Mouse (Mus musculus) urinary bladder, postnatal 4 days (tissue): ENCODE measurements around the gene Nr1d1.

ENCODE experiments used
- DNase-seq, 2 experiments: peaks; one replicate each; pipeline ENCODE4 v3.0.0; 2021 to 2022; ENCODE audit warnings: low spot score in 2 of 2

Nr1d1 gene

DNA sequence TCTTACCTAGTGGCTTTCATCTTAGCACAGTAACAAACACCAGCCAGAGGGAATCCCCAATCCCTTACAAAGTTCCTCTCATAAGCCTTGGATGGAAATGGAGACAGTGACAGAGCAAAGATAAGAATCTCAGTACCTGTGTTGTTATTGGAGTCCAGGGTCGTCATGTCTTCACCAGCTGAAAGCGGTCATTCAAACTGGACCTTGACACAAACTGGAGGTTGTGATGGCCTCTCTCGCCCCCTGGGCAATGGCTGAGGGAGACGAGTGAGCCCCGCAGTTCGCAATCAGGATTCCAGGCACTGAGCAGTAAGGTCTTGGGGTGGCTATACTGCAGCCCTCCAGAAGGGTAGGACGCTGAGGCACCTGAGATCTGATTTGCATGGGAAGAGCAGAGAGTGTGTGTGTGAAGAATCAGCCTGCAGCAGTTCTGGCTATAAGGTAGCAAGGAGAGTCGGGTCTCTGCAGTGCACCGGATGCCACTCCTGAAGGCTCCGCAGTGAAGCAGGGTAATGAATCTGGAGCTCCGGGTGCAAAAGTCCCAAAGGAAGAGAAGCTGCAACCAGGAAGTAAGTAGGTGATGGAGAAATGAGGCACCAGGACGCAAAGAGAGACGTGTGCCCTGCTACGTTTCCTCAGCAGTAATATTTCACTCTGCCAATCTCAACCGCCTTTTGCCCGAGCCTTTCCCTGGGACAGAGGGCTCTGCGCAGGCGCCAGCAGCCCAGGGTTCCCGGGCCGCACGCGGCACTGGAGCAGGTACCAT is at the start of gene Nr1d1:
Gene Nr1d1, minus strand, starts transcription at position 752 of the 766 bp plus-strand sequence.
- no peak for DNase-seq

DNA sequence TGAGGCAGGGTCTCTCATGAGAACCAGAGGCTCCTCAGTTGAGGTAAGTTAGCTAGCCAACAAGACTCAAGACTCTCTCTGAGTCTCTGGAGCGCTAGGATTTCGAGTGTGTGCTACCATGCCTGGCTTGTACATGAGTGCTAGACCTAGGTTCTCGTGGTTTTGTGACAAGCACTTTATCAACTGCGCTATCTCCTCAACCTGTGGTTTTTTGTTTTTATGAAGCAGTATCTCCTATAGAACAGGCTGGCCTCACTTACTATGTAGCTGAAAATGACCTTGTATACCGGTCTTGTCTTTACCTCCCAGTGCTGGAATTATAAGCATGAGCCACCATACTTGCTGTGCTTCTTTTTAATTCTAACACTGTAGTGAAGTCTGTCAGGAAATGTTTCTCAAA is 45.8 kb upstream of the Nr1d1 start:
- DNase-seq, result no peak

DNA sequence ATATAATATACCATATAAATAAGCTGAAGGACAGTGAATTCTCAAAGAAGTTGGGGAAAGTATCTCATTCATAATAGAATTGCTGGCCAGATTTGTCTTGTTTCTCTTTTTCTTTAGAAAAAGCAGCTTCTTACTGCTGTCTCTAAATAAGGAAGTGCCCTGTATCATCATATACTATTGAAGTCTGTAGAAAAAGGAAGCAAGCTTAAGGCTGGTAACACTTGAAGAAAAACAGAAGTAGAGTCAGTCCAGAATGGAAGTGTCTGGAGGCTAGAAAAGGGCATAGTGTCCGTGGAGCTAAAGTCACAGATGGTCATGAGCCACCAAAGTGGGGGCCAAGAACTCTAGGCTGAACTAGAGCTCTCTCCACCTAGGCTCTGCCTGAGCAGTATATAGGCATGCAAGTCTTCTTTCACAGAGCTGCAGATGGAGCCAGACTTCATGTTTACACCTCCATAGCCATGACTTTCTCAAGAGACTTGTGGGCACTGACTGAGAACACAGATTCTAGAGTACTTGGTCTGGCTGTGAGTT is 41.6 kb upstream of the Nr1d1 start:
- DNase-seq, result no peak

GRCm38 (mm10) chr11:98810686-98811085 is 35.6 kb upstream of the Nr1d1 start:
- no peak for DNase-seq

DNA sequence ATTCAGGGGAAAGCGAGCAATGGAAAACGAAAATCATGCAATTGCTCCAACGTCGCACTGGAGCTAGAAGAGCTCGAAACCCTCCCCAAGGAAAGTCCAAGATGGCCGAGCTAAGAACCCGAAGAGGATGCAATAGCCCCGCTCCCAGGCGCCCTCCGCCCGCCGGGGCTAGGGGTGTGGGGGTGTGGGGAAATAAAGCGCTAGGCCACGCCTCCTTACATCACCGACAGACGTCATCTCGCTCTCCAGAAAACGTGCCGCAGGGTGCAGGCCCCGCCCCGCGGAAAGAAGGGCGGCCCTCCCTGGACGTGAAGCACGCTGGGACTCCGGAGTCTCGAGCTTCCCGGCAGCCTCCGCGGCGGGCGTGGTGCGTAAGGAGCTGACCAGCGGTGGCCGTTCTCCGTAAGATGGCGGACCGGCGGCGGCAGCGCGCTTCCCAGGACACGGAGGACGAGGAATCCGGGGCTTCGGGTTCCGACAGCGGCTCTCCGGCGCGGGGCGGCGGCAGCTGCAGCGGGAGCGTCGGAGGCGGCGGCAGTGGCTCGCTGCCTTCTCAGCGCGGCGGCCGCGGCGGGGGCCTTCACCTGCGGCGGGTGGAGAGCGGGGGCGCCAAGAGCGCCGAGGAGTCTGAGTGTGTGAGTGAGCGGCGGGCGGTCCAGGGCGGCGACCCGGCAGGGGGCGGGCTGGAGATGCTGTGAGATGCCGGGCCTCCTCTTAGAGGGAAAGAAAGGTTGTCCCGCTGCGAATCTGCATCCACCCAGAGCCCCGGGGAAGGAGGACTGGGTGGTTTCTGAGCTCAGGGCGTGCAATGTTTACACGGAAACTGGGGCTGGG is 34.5 kb upstream of the Nr1d1 start:
- peak; percentile 98 for DNase-seq

DNA sequence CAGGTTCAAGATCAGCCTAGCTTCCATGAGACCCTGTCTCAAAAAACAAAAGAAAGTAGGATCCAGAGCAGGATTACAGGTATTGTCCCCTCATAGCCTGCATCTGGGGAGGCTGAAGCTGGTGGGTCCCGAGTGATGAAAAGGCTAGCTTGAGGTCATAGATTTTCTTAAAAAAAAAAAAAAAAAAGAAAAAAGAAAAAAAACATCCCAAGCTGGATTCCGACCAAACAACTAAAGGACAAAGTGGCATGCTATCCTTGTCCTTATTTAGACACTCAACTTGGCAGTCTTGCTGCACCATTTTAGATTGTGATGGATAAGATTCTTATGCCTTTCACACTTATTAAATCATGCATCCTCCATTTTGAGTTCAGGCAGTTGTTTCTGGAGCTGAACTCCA is 33.3 kb upstream of the Nr1d1 start:
- DNase-seq, result no peak

- DNase-seq, result no peak
Measured at GRCm38 (mm10) chr11:98804605-98805004, 29.5 kb upstream of the Nr1d1 start, which contains the start of gene Casc3. TSS of gene Casc3 (plus strand) at chr11:98804905.

GRCm38 (mm10) chr11:98797909-98798308 is 22.8 kb upstream of the Nr1d1 start:
- DNase-seq, result no peak

- DNase-seq, result no peak
Measured at GRCm38 (mm10) chr11:98797306-98797705, 22.2 kb upstream of the Nr1d1 start.

- DNase-seq, result peak; percentile 69 to 76
Measured at GRCm38 (mm10) chr11:98796515-98797216, 21.5 kb upstream of the Nr1d1 start.

DNA sequence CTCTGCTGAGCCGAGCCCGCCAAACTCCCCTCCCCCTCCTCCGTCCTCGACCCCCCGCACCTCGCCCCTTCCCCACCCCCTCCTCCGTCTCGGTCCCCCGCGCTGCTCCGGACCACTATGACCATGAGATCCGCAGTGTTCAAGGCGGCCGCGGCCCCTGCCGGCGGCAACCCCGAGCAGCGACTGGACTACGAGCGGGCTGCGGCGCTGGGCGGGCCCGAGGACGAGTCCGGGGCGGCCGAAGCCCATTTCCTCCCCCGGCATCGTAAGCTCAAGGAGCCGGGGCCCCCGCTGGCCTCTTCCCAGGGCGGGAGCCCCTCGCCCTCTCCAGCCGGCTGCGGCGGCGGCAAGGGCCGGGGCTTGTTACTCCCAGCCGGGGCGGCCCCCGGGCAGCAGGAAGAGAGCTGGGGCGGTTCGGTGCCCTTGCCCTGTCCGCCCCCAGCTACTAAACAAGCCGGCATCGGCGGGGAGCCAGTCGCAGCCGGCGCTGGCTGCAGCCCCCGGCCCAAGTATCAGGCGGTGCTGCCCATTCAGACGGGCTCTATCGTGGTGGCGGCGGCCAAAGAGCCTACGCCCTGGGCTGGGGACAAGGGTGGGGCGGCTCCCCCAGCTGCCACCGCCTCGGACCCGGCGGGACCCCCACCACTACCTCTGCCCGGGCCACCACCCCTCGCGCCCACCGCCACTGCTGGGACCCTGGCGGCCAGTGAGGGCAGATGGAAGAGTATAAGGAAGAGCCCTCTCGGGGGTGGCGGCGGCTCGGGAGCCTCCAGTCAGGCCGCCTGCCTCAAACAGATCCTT is 20.8 kb upstream of the Nr1d1 start:
- no peak for DNase-seq

DNA sequence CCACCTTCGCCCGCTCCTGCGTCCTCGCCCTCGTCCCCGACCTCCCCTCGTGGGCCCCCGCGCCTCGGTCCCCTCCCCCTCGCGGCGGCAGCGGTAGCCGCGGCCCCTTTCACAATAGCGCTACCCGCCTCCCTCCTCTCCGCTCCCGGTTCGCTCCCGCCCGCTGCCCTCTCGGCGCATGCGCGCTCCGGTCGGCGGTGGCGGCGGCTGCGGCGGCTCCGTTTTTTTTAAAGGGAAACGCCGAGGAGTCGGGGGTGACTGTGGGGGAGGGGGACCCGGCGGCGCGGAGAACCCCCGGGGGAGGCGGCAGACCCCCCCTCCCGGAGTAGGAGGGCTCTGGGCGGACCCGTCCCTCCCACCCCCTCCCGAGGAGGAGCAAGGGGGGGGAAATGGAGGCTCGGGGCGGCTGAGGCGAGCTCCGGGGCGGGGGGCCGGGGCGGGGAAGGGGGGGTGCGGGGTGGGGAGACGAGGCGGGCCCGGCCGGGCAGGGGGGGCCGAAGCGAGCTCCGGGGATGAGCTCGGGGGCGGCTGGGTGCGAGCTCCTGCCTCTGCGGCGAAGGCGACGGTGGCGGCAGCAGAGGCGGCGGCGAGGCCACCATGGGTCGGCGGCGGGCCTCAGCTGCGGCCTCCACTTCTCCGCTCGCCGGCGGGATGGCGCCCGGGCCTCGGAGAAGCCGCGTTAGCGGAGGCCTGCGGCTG is 20.0 kb upstream of the Nr1d1 start, which contains the start of gene Msl1:
Gene Msl1, plus strand, starts transcription at position 502 of the 699 bp plus-strand sequence.
- peak; percentile 88 to 89 for DNase-seq

GRCm38 (mm10) chr11:98794469-98795014 is 19.4 kb upstream of the Nr1d1 start:
- no peak for DNase-seq

- DNase-seq, result no peak
Measured at GRCm38 (mm10) chr11:98792081-98792480, 16.9 kb upstream of the Nr1d1 start.

- no peak for DNase-seq
Measured at GRCm38 (mm10) chr11:98791448-98791847, 16.3 kb upstream of the Nr1d1 start.

DNA sequence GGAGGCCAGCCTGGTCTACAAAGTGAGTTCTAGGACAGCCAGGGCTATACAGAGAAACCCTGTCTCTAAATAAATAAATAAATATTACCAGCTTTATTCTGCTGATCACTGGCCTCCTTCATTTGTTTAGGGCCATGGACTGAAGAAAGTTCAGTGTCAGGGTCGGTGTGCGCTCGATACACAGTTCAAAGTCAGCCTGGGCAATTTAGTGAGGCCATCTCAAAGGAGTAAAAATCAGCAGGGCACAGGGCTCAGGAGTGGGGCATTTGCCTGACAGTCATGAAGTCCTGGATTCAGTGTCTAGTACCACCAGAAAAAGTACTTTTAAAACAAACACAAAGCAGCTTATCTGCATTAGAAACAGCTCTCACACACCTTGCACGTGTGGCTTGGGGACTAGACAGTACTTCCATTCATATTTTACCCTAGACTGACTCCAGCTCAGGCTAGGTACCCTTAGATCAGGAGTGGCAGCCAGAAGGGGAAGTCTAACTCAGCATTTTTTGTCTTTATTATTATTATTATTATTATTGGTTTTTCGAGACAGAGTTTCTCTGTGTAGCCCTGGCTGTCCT is 15.6 kb upstream of the Nr1d1 start:
- DNase-seq, result no peak

DNA sequence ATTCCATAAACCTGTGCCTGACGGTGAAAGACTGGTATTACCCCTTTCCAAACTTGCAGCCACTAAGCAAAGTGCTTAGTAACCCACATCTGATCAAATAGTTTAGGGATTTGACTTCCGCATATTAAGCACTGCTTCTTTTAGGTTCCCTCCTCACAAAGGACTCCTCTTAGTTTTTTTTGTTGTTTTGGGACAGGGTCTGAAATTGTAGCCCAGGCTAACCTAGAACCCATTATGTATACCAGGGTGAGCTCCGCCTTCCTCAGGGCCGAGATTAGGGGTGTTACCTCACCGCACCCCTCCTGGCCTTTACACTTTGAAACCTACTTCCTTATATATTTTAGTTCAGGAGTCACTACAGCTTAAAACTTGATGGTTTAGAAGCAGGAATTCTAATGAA is 14.7 kb upstream of the Nr1d1 start:
- DNase-seq, result no peak

- DNase-seq, result no peak
Measured at GRCm38 (mm10) chr11:98789219-98789807, 14.2 kb upstream of the Nr1d1 start.

GRCm38 (mm10) chr11:98788550-98789218 is 13.6 kb upstream of the Nr1d1 start:
- DNase-seq, result peak; percentile 84 to 86
